Mouse (Mus musculus) macrophage (primary cell): ENCODE data around the gene Nhlh1. TPM values are rescaled to one million over a fixed set of nuclear protein-coding genes. Genes with fewer than 3 reads are reported as not detected.

Experiments used
- H3K27ac ChIP-seq: fragments of 350-480 bp; formaldehyde crosslinking; 2 replicates; pipeline ENCODE4 v1.9.0; 2021
- H3K36me3 ChIP-seq: fragments of 350-480 bp; formaldehyde crosslinking; 2 replicates; pipeline ENCODE4 v1.9.0; 2021; ENCODE audit errors: inconsistent target
- H3K4me3 ChIP-seq: fragments of 350-480 bp; formaldehyde crosslinking; 2 replicates; pipeline ENCODE4 v1.9.0; 2021; ENCODE audit errors: inconsistent target
- H3K79me2 ChIP-seq: fragments of 350-480 bp; formaldehyde crosslinking; 2 replicates; pipeline ENCODE4 v1.9.0; 2021; ENCODE audit errors: inconsistent target
- WGBS: methylation state at CpG from one replicate; pipeline ENCODE4 v1.1.7; 2026; ENCODE audit warnings: inconsistent platforms; ENCODE audit not compliant: missing documents; 5-methylcytosine and 5-hydroxymethylcytosine counted together
- polyA plus RNA-seq: library from polyadenylated mRNA; stranded (reverse); fragments of 250-400 nt; gene quantifications from 3 replicates; pipeline ENCODE4 v1.2.4, GENCODE M21; 2018; ENCODE audit warnings: inconsistent platforms

The Nhlh1 gene
- polyA plus RNA-seq, 1 experiment from 2014 or later, result not detected

DNA sequence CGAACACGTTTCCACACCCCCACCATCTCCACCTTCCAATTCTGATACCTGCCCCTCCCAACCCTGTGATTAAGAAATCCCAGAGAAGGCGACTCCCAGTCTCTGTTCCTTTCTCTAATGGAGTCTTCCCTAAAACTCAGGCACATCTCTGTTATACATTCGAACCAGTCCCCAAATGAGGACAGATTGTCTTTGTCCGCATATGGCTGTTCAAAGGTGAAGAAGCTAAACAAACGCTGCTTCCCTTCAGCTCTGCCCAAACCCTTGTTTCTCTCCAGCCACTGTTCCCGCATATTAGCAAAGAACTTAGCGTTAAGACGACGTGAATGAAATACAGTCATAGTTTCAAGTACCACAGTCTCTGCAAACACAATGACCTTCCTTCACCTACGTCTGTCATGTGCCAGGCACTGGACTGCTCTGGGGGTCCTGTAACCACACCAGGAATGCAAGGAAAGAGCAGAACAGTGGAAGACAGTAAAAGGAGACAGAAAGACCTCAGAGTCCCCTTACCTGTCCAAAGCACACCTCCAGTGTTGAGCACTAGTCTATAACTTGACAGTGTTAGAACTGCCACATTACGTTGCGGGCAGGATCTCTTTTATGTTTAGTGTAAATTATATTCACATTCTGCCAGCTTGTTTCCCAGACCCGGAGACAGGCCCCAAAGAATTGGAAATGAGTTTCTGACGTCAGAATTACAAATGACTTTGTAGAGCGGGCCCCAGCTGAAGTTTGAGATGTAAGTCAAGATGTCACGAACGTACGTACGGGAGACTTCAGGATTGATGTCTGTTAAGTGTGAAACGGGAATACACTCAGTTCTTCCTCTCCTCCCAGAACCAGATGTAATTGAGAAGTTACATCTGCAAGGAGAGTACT, 28.7 kb downstream of the Nhlh1 start, which contains the start of gene Vangl2:
Gene Vangl2 (minus strand): TSS at position 51 of the 882 bp plus-strand sequence.
- Histone ChIP-seq H3K27ac (no peak within 1 kb of the TSS), H3K79me2 (no peaks in the 10 kb centered on the region), H3K36me3 (no peaks in the 10 kb centered on the region), H3K4me3 (no peak within 1 kb of the TSS)
- WGBS, result 91% methylated on average over 21 of the region's 21 CpGs

DNA sequence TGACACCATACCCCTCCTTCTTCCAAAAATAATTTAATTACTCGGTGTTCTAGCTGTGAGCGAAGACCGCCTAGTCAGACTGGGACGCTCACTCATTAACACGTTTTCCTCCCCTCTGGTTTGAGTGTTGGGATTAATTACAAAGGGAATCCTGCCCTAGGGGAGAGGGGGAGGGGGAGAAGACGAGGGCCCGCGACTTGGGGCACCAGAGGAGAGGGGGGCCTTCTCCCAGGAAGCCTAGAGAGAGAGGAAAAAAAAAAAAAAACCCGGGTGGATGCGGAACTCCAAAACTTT, 29.6 kb downstream of the Nhlh1 start:
- no peaks in the 10 kb centered on the region for H3K36me3 ChIP-seq
- no peak overlapping the region for H3K27ac ChIP-seq
- 86% methylated on average over 7 of the region's 10 CpGs for WGBS
- H3K79me2 ChIP-seq, result no peaks in the 10 kb centered on the region
- no peak overlapping the region for H3K4me3 ChIP-seq

DNA sequence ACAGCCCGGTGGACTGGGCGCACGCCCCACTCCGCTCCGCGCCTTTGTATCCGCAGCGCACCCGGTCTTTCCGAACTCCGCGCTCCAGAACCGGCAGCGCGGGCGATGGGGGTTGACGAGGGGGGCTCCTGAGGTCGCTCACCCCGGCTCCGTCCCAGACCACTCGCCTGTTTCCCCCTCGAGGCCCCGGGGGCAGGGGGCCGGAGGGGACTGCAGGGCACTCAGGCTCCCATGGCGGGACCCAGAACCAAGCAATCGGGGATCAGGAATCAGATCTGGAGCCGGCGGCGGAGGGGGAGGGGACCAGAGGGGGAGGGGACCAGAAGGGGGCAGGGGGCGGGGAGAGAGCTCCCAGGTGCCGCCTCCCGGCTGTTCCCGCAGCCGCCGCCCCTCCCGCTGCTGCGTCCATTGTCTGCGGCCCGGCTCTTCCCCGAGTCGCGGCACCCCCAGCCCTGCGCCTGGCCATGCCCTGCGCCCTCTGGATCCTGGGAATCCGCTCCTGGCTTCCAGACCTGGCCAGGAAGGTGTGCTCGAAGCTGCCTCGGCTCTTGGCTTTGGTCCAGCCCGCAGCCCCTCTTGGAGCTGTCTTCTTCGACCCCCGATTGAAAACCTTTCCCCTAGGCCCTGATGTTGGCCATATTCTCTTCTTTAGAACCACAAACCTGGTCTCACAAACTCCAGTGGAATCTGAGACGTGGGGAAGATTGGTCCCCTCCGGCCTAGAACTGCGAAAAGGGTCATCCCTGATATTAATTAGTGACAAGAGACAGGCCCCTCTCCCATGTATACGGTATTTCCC, 30.2 kb downstream of the Nhlh1 start:
- H3K79me2 ChIP-seq, result no peaks in the 10 kb centered on the region
- no peak overlapping the region for H3K27ac ChIP-seq
- 10% methylated on average over 42 of the region's 54 CpGs for WGBS

DNA sequence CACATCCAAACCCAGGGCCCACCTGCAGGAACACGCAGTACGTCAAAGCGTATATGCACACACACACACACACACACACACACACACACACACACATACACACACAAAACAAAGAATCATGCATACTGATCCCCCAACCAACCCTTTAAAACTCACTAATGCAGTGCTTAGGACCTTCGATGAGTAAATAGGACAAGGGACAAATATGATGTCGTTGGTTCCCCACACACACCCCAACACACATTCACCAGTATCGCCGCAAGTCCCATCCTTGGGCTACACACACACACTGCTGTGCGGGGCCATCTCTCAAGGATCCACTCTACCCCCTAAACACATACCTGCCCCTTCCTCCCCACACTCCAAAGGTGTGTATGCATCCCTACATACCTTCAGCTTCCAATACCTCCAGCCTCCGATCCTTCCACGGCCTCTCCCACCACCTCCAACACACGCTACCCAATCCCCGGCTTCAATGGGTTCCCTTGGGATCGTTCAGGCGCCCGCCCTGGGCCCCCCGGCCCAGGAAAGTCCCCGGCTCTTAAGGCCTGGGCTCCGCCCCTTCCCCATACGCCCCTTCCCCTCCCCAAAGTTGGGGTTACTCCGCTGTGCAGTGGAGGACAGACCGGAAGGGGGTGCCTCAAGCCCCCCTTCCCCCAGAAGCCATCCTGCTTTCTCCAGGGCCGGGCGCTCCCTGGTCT, 31.0 kb downstream of the Nhlh1 start:
- H3K4me3 ChIP-seq, result no peak overlapping the region; the same call in 1 of the 2 replicates
- 27% methylated on average over 18 of the region's 23 CpGs for WGBS
- no peaks in the 10 kb centered on the region for H3K79me2 ChIP-seq
- no peaks in the 10 kb centered on the region for H3K36me3 ChIP-seq
- no peak overlapping the region for H3K27ac ChIP-seq

More for the DNA sequence above, 30.2 kb downstream of the Nhlh1 start:
- Histone ChIP-seq H3K36me3 (no peaks in the 10 kb centered on the region), H3K4me3 (no peak overlapping the region; the same call in 1 of the 2 replicates)

DNA sequence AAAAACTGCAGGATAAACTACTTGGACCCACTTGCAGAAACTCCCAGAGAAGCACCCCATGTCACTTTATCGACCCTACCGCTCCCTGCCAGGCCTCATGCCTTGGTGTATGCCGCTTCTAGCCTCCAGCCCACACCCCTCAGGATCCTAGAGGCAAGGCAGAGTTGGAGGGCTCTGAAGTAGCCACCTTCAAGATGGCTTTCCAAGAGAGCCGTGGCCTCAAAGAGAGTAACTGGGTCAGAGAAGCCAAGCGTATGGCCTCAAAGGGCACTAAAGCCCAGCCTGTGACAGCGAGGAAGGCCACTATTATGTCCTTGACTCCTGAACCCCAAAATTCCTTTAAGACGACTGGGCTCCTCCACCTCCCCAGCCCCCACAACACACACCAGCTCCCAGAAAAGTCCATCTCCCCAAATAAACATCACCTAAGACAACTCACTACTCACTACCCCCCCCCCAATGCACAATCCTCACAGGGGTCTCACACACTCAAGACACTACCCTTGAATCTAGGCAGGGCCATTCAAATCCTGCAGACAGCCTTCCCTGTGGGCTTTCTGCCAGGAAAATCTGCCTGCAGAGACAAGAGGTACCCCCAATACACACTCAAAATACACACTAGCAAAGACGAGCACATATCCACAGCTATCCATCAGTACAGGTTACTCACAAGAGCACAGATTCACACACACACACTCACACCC, 32.0 kb downstream of the Nhlh1 start:
- WGBS, result 94% methylated on average over 8 of the region's 8 CpGs
- no peak overlapping the region for H3K27ac ChIP-seq
- H3K36me3 ChIP-seq, result no peaks in the 10 kb centered on the region
- H3K79me2 ChIP-seq, result no peaks in the 10 kb centered on the region
- no peak overlapping the region for H3K4me3 ChIP-seq

DNA sequence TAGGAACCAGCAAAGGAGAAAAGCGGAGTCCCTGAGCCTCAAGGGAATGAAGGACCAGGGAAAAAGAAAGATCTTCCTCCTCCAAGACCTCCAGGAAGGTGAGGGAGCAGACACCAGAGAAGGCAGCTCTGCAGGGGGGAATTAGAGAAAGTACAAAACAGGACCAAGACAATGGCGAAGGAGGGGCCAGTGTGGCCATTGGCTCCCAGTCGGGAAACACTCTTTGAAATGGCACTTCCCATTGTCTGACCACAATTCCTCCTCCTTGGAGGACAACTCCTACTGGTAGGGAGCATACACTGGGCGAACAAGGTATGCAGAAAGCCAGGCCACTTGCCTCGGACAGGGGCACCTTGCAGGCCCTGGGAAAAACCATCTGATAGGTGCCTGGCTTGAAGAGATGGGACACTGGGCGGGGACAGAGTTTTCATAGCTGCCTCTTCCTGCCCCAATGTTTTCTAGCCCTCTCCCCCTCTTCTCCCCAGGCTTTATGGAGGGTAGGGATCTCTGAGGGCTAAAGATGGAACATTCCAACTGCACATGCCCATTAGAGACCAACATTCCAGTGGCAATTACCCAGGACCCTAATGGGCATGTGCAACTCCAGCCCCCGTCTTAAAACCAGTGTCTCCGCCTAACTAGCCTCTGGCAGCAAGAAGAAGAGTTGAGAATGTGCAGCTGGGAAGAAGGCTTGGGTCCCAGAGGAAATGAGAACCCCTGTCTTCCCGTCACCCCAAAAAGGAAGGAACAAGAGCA, 33.1 kb downstream of the Nhlh1 start:
- Histone ChIP-seq H3K79me2 (no peaks in the 10 kb centered on the region), H3K36me3 (no peaks in the 10 kb centered on the region), H3K27ac (no peak overlapping the region), H3K4me3 (no peak overlapping the region)
- 85% methylated on average over 9 of the region's 9 CpGs for WGBS

DNA sequence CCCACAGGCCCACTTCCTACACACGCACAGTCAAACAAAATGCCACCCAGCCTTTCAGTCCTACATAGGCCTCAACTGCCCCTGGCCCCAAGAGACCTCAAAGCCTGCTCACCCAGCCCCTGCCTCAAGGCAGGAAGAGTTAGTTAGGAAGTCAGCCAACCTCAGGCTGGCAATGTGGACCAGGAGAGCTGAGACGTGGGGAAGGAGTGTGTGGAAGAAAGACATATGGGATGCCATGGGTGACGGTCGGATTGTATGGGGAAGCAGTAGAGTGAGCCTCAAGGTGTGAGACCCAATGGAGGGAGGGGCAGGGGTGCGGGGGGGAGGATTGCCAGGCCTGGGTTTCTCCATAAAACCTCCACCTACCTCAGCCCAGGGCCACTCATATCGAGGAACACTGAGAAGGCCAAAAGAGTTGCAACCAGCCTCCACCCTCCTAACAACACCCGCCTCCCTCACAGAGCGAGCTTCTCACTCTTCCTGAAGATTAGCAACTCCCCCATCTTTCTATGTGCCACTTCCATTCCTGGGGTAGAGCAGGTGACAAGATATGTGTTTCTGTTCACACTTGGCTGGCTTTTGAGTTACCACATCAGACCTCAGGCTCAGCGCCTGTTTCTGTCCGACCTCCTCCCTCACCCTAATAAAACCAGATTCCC, 37.4 kb downstream of the Nhlh1 start:
- WGBS, result 90% methylated on average over 10 of the region's 10 CpGs
- Histone ChIP-seq H3K4me3 (no peak overlapping the region), H3K36me3 (no peaks in the 10 kb centered on the region), H3K79me2 (no peaks in the 10 kb centered on the region), H3K27ac (no peak overlapping the region)

DNA sequence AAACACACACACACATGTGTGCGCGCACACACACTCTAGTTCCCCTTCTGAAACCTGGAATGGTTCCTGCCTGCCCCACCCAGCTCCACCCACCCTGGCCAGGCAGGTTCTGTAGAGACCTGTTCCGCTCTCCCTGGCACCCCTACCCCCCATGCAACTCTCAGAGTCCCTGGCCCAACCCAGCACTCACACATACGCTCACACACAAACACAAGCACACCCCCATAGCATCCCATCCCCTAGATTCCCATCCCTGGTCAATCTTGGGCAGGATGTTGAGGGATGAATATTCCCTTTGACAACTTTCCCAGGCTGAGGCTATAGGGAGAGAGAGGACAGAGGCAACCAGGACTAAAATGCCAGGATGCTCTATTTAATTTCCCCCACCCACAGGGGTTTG, 38.0 kb downstream of the Nhlh1 start:
- no peak overlapping the region for H3K27ac ChIP-seq
- no peaks in the 10 kb centered on the region for H3K36me3 ChIP-seq
- no peak overlapping the region for H3K4me3 ChIP-seq
- 93% methylated on average over 3 of the region's 4 CpGs for WGBS
- H3K79me2 ChIP-seq, result no peaks in the 10 kb centered on the region

DNA sequence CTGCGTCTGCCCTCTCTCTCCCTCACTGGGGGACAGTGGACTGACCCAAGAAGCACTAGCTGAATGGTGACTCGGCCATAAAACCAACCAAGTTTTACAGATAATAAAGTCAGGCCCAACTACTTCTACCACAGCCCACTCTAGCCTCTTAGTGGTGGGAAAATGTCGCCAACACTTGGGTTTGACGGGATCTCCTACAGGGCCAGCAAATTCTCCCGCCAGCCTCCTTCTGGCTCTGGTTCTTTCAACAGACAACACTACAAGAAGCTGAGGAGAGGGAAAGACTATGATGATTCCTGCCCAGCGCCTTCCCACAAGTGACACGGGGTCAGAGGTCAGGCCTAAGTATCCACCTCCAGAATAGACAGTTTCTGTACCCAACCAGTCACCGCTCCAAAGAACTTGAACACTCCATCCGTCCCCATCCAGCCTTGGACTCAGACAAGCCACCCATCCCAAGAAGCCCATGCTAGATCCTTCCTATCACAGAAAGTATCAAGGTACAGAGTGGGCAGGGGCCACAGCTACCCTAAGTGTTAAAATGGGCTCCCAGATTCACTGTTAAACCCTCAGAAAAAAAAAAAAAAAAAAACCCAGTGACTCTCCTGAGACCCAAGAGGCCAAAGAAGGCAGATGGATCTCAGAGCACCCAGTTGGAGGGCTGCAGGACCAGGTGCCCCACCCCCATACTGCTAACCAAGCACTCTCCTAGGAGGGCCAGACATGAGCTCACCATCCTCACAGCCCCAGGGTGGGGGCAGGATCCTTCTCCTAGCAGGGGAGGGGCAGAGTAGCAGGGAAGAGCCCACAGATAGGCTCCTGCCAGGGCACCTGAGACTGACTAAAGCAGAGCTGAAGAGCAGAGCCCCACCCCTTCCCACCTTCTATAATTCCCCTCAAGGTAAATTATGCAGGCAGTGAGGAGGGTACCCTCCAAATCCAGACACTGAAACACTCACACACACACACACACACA, 38.7 kb downstream of the Nhlh1 start:
- Histone ChIP-seq H3K27ac (no peak overlapping the region), H3K4me3 (no peak overlapping the region), H3K79me2 (no peaks in the 10 kb centered on the region), H3K36me3 (no peaks in the 10 kb centered on the region)
- whole genome bisulfite sequencing, result 93% methylated on average over 9 of the region's 9 CpGs

DNA sequence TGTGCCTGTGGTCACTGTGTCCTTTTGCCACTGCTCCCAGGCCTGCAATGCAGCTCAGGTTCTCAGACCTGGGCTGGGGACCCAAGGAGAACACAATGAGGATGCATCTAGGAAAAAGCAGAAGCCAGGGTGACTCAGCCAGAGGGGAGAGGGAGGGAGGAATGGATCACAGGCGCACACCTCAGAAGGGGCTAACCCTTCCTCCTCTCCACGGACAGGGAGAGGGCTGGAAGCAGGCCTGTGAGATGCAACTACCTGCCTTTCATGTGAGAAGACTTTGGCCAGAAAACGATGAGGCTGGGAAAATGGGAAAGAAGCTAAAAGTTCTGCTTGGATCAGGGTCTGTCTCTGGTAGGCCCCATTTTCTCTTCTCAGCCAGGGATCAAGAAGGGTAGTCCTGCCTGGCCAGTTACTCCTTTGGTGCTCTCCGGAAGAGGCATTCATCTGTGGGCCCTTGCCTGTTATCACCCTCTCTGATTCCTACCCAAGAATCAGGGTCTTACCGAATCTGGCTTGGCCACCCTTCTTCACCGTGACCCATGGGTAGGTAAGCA, 39.8 kb downstream of the Nhlh1 start:
- 79% methylated on average over 6 of the region's 6 CpGs for WGBS
- Histone ChIP-seq H3K36me3 (no peaks in the 10 kb centered on the region), H3K4me3 (no peak overlapping the region), H3K27ac (no peak overlapping the region), H3K79me2 (no peaks in the 10 kb centered on the region)

DNA sequence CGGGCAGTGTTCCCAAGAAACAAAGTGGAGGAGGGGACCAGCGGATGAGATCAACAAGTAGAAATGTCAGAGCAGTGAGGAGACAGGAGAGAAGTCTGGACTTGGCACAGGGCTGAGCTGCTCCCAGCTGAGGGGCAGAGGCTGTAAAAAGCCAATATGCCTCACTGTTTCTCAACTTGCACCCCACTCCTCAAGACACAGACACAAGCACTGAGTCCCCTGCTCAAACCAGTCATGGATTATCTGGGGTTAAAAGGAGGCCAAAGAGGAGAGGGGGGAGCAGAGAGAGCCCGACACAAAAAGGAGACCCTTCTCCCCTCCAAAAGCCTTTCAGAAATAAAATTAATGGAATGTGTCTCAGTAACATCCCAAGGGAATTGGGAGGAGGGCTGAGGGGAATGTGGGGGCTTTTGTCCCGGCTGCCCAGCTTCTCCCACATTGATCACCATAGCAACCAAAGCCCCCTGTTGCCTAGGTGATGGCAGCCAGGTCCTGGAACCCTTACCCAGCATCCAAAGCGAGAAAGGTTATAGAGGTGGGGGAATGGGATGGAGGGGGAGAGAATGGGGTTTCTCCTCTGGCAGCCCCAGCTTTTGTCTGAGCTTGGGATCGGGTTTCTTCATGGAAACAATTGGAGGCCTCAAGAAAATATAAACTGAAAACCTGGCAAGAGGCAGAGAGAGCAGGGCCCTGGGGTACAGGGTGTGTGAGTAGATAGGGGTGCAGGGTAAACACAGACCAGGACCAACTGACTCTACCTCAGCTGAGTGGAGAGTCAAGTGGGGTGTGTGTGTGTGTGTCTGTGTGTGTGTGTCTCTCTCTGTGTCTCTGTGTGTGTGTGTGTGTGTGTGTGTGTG, 40.5 kb downstream of the Nhlh1 start:
- 97% methylated on average over 6 of the region's 6 CpGs for WGBS
- Histone ChIP-seq H3K79me2 (no peaks in the 10 kb centered on the region), H3K27ac (no peak overlapping the region)

More for the DNA sequence above, 40.5 kb downstream of the Nhlh1 start:
- Histone ChIP-seq H3K36me3 (no peaks in the 10 kb centered on the region), H3K4me3 (no peak overlapping the region)
